Mouse (Mus musculus) c-Kit-positive CD71-positive TER-119-negative erythroid progenitor cells, embryonic 14.5 days (primary cell): ENCODE data around the gene Klkb1.
A peak's percentile ranks its signal among the peaks of the same experiment; 100 is the strongest.
"Not testable (repeated sequence)": the region's sequence is repeated elsewhere in the genome, so short reads cannot be mapped to it uniquely, and the experiment has no call there.

Source experiments
- DNase-seq: peaks from one replicate; pipeline ENCODE4 v3.0.0-alpha.2; 2013; ENCODE audit warnings: low read depth

Gene Klkb1

DNA sequence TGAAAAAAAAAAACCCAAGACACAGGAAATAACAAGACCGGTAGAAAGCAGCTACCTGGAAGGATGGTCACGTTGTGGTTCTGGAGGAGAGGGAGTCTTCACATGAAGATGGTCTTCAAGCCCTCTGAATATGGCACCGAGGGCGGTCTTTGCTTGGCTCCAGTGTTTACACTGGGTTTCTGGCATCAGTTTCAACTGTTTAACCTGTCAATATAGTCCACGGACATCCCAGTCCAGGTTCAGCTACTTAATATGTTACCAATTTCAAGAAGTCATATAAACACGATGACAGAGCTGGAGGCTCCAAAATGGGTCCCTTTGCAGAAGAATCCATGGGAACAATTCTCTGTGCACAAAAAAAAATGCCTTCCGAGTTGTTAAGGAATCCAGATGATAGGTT lies at the start of gene Klkb1:
Gene Klkb1 (minus strand): TSS at position 173 of the 400 bp plus-strand sequence.
- no peak for DNase-seq

DNA sequence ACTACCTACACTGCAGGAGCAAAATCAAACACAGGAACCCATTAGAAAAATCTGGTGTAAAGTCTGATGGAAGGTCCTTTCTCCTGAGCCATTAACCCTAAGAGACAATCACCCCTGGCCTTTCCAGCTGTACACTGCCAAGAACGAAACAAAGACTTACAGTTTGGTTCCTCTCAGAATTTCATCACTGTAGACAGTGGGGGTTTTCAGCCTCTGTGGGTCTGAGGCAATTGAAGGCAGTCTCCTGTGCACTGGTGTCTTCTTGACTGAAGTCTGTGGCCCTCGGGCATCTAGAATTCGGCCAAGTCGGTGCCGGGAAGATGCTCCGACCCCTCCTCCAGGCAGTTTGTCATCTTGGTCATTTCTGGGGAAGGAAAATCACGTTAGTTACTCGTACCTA lies 49.6 kb upstream of the Klkb1 start:
- DNase-seq, result no peak

DNA sequence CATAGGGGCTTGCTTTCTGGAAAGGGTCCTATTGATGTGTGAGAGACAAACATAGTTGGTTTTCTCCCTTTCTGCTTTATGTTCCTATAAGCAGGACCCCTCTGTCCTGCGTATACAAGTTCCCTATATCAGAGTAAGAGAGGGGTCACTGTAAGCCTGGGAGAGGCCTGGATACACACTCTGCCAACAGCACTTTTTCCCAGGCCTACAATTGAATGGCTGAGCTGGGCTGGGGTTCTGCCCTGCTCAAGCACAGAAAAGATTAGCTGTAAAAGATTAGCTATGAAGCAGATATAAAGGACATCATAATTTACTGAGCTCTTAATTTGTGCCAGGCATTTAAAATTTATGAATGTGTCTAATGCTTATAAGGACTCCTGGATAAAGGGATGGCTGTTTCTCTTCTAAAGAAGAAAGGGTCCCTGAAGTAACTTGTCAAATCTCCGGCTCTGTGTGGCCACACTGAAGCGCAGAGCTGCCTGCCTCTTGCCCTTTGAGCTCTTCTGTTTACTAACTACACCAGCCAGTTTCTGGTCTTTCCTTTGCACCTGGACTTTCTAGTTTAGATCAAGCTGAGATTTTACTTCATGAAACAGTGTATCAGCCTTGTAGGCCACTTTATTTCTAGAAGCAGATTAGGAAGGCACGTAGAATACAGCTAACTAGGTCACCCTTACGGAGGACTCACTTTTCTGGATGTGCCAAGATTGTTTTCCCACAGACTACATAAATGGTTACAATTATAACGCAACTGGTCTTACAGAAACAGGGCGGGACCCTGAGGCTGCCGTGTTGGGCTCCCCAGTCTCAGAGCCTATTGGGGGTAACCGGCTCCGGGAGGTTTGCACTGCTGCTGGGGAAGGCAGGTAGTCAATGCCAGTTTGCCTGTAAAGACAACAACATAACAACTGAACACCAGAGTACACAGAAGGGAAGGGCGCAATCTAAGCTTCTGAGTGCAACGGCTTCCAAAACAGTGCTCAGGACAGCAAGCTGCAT lies 47.3 kb upstream of the Klkb1 start:
- no peak for DNase-seq

DNA sequence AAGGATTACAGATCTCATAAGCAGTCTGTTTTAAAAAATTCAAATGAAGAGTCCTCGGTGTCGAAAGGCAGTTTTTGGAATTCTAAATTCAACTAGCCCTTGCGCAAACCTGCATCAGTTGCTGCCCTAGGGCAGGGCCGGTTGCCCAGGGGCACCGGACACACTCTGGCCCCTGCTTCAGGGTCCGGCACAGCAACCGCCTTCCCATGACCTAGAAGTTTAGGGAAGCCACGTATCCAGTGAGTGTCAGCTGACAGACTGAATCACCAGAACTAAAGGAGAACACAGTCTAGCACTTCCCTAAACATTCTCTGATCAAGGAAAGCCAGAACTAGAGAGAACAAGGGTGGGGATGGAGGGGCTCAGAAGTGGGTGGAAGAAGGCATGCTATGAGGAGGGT lies 38.8 kb upstream of the Klkb1 start:
- DNase-seq, result no peak

DNA sequence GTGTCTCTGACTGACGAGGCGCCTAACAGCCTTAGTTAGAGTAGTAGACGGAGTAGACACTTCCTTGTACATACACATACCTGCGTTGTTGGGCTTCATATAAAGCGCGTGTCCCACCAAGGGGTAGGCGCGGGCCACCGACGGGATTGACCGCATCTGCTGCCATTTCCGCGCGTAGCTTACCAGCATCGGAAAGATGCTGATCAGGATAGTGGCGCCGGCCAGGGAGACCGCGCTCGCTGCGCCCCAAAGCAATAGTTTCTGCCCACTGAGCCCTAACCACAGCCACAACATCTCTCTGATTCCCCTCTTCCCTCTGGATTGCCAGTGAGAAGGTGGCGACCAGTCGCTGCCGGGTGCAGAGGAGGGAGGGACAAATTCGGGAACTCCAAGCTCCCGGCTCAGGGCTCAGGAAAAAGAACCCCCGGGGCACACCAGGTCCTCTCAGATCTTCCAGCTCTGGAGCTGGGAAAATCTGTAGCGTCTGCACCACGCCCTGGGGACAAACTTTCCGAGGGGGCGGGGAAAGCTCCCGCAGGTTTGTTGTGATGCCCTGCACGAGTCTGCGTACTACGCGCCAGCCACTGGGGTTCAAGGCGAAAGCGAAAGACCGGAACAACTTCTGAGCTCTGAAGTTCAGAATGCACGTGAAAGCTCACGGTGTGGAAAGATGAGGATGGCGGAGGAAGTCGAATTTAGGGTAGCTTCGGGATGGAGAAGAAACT lies 38.2 kb upstream of the Klkb1 start, which contains the start of gene Cyp4v3:
Gene Cyp4v3 (minus strand): TSS at position 532 of the 725 bp plus-strand sequence.
- DNase-seq, result peak; percentile 4

DNA sequence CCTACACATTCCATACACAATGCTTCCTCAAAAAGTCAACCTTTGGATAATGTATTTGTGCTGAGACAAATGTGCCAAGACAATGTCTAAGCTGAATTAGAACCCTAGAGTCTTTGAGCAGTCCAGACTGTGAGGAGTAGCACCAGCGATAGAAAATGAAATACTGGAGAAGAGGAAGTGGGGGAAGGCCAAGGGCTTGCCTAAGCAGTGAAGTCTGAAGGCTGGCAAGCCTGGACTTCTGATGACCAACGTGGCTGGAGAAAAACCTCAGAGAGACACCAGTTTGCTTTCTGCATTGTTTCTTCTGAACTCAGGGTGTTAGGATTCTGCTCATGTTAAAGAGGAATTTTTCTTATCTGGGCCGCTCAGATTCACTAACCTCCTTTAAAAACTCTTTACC lies 36.2 kb upstream of the Klkb1 start:
- no peak for DNase-seq

DNA sequence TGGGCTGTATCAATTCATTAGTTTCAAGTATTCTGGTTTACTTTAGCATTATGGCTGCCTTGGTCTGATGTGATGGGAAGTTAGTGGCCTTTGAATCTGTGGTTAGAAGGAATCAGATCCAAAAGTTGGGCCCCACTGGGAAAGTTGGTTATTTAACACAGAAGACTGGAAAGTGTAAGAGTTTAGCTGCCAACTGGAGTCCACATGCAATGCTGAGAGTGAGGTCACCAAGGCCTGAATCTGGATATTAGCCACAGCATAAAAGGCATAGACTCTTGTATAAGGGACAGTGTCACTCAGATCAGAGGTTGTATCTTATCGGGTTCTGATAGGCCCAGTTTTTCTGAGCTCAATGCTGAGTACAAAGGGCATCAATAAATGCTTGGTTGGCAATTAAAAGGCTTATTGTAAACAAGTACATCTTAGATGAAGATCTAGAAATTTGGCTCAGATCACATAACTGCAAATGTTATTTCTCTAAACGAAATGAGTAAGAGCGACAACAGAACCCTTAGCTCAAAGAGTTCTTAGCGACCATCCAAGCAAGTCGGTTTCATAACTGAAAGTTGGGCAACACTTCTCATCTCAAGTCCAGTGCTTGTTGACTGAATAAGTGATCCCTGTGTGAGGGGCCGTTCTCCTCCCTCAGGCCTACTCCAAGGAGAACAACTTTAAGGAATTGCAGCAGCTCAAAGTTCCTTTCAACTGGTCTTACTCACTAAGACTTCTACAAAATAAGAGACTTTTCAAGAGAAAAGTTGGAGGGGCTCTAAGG lies 34.7 kb upstream of the Klkb1 start:
- DNase-seq, result no peak

DNA sequence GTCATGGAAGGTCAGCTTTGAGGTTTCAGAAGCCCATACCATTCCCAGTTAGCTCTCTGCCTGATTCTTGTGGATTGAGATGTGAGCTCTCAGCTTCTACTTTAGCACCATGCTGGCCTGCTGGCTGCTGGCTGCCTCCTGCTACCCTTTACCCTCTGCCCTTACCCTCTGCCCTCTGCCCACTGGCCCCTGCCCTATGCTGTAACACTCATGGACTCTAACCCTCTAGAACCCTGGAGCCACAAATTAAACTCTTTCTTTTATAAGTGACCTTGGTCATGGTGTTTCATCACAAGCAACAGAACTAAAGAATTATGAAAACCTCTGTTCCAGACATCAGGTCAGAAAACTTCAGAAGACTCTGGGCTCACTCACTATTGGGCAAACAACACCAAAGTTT lies 32.4 kb upstream of the Klkb1 start:
- not testable (repeated sequence) for DNase-seq

DNA sequence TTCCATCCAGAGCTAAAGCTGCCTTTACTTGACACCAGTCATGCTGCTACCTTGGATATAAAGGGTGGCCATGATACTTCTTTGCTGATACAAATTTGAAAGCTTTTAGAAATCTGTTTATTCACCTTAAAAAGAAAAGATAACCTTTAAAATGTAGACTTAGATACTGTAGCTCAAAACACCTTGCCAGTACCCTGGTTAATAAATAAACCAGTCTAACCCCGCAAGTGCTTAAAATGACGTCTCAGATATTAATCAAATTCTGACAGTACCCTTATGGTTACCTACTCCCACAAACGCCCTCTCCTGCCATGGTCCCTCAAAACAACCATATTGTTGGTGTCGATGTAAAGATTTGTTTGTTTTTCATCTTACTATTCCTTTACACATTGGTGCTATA lies 29.5 kb upstream of the Klkb1 start:
- no peak for DNase-seq

DNA sequence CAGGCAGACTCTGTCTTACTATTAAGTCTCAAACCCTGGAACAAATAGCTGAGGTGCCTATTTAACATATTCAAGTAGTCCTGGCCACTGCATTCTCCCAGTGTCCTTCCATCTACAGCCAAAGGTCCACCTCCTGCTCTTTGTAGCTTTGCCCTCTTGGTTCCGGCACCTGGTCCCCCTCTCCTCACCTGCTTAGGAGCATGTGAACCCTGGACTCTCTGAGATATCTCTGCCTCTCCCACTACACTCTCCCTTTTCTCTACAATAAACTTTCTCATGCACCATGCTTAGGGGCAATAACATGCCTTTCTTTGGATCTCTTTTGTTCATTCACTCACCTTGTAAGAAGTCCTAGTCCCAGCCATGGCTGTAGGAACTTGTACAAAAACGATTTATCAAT lies 26.7 kb upstream of the Klkb1 start:
- no peak for DNase-seq

DNA sequence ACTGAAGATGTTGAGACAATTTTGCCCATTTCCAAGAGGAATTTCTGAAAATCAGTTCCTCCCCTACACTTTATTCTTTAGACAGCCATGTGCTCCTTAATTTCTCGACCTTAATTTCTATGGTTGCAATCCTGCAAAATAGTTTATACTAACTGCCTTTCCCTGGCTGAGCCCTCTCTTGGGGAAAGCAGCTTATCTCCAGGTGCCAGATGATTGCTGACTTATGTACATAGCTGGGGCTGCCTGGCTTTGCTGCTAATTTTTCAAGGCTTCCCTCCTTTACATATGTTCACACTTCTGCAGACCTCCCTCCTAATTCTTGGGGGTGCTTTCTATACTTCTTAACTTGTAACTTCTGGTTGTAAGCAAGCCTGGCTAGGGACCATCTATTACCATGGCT lies 26.3 kb upstream of the Klkb1 start:
- DNase-seq, result no peak

DNA sequence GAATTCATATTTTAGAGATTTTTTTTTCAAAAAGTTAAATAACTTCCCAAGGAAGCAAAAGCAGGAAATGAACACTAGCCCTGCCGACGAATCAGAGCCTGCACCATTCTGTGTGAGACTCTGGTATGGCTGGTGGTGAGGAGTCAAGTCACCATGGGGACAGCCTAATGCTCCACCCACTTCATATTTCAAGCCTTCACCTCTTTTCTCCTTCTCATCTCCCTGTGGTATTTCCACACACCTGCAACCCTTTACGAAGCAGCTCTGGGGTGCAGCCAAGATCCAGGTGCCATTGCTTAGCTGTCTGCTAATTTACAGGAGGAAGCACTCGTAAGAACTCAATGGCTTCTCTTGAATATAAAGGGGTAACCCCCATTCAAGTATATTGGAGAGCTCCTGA lies 16.3 kb upstream of the Klkb1 start:
- no peak for DNase-seq

DNA sequence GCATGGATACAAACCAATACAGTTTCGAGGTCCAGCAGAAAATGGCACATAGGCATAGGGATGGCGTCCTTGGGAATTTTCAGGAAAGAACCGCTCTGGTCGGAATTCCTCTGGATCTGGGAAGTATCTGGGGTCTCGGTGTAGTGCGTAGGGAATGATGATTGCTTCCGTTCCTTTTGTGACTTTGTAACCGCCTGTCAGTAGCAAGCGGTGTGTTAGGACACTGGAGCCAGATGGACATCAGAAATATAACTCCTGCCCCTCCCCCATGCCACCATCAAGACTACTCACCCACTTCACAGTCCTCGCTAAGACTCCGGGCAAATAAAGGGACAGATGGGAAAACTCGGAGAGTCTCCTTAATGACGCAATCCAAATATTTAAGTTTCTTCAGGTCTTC lies 13.7 kb upstream of the Klkb1 start, which contains the start of gene Gm45753:
Gene Gm45753 (minus strand): TSS at position 101 of the 400 bp plus-strand sequence.
- DNase-seq, result no peak

DNA sequence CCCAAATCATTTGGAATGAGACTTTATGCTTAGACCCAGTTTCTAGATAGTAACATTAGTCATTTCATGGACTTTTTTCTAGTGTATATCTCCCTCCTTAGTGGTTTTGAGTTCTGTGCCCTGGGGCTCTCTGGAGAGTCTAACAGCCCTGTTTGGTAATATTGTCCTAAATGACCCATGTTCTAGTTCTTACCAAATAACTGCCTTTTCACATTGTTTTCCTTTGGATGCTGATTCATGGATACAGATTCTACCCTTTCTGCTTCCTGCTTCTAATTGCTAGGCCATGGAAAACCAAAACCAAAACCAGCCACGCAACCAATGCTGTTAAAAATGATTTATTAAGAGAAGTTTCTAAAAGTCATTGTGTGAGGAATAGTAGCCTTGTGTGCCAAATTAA lies 10.8 kb upstream of the Klkb1 start:
- no peak for DNase-seq

DNA sequence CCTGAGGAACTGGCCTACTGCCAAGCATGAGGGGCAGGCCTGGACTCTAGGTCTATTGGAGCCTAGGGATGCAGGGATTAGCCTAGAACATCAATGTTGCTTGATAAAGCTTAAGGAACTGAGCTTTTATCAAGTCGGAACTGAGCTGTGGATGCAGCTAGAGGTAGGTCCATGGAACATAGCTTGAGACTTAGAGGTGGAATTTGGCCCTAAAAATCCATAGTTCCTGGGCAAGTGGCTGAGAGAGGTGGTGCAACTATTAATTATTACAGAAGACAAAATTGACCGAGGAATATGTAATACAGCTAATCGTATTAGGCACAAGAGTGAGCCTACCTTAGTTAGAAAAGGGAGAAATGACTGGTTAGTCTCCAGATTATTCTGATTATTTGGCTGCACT lies 9.7 kb upstream of the Klkb1 start:
- no peak for DNase-seq

DNA sequence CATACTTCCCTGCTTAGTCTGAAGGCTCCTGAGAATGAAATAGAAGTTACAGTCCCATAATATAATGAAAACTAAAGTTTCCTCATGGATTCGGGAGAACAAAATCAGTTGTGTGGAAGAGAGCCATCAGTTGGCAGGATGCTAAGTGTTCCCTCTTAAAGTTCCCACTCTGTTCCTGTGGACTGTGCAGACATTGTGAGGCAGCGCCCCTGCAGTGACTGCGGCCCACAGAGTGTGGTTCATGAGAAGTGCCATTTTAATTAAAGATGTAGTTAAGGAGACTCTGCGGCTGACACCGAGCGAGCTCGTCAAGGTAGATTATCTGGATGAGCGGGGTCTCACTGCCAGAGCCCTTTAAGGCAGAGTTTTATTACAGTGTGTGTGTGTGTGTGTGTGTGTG lies 7.7 kb upstream of the Klkb1 start:
- DNase-seq, result no peak

DNA sequence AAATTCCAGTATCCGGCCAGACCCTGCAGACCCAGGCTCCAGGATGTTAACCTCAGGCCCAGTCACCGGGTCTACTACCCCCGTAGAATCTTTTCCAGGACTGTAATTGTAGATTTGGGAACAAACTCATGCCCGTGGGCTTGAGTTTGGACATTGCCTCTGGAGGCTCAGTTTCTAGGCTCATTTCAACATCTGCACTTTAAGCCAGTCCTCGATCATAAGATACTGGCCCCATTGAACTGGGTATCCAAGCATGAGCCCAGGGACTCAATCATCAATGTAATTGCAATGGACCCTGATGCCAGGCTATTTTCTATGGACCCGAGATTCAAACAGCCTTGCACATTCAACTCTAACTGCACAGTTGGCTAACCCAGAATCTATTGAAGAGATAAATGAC lies 617 bp upstream of the Klkb1 start:
- no peak for DNase-seq

DNA sequence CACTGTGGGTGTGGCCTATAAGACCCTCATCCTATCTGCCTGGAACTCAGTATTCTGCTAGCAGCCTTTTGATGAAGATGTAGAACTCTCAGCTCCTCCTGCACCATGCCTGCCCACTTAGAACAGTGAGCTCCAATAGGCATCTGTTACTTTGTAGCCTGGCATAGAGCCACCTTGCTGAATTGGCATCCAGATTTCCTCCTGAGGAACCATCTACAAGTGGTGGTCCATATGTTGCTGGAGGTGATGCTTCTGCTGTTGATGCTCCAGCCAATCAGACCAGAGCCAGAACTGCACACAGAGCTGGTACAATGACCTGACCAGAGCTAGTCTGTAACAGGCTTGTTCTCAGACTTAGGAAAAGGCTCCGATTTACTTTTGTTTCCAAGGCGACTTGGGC lies 2.9 kb downstream of the Klkb1 start:
- no peak for DNase-seq

DNA sequence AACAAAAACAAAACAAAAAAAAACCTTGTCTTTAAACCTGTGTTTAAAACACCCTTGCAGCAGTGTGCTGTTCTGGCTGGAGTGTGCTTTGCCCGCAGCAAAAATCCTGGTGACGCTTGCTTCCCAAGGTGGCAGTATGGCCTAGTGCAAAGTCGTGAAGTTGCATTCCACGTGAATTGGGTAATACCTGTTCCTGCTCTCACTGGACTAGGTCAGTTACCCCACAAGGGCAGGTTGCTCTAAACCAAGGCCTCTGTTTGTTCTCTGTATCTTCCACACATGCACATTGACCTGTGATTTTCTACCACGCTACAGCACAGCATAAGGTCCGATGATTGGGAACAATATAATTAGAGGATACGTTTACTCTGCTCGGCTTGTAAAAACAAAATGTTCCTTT lies 13.0 kb downstream of the Klkb1 start:
- no peak for DNase-seq

DNA sequence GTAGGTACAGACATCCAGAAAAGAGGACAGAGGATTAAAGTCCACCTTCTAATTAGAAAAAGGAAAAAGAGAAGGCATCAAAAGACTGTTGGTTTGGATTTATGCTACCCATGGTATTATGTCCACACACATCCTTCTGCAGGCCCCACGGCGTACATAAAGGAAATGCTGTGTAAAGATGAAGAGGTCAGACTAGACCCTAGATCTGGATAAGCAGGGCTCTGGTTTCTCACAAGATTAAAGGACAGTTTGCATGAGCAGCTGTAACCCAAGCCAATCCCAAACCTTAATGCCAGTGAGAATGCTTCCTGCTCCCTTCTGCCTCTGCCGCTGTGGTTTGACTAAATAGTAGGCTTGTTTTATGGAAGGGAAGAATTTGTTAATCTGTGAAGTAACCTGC lies 17.2 kb downstream of the Klkb1 start:
- no peak for DNase-seq

DNA sequence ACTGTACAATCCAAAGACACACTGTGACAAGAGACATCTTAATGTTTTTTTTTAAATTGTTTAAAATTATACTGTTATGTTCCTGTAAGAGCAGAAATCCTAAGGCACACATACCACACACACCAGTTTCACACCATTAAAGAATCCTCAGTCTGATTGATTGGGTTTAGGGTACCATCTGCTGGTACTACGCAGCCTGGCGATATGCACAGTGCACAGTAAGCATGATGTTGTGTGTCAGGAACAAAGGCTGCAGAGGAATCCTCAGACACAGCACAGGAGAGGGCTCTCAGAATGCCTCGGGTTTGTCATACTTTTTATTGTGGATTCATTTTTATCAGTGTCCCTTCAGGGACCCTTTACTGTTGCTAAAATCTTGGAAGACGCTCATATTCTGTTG lies 20.3 kb downstream of the Klkb1 start:
- DNase-seq, result no peak

DNA sequence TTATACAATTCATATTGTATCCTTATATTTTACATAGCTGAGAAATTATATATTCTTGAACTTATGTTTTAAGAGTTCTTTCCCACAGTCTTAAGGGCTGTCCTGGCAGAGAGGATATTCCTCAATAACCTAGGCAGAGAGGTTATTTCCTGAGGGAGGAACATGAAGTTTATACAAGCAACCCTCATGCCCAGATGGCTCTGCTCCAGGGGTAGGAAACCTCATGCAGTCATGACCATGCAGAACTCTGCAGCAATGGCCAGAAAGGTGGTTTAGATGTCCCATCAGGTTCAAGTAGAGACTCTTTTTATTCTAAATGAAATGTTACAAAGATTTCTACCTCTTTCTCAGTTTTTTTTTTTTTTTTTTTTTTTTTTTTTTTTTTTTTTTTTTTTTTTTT lies 25.6 kb downstream of the Klkb1 start:
- DNase-seq, result no peak
